Mouse (Mus musculus) gastrocnemius, postnatal 25 days (tissue): ENCODE measurements around the gene Hoxc12. TPM values are rescaled to one million over a fixed set of nuclear protein-coding genes. Genes with fewer than 3 reads are reported as not detected.

Experiments
- DNase-seq: peaks from one replicate; pipeline ENCODE4 v3.0.0; 2022
- total RNA-seq, 2 experiments: library from RNA; stranded (reverse); gene quantifications; 1 replicate in 1 of 2; 2 replicates in 1 of 2; pipeline ENCODE4 v1.2.3; 2021

Gene Hoxc12
- total RNA-seq, 2 experiments from 2014 or later = not detected

- DNase-seq = no peak
These were observed 28.7 kb downstream of the Hoxc12 start for GRCm38 (mm10) chr15:102965003-102965891.

GRCm38 (mm10) chr15:102965892-102966775 is 29.6 kb downstream of the Hoxc12 start:
- DNase-seq = peak; percentile 92

- peak; percentile 43 for DNase-seq
These were observed 30.3 kb downstream of the Hoxc12 start, which contains the start of gene Hoxc10 for GRCm38 (mm10) chr15:102966776-102967311. Gene Hoxc10, plus strand, starts transcription at chr15:102966796.

- no peak for DNase-seq
These were observed 30.7 kb downstream of the Hoxc12 start, which contains the start of gene Hoxc5 for GRCm38 (mm10) chr15:102967312-102967510. Gene Hoxc5, plus strand, starts transcription at chr15:102967443.

GRCm38 (mm10) chr15:102967511-102968397 is 31.2 kb downstream of the Hoxc12 start:
- no peak for DNase-seq

GRCm38 (mm10) chr15:102969296-102969695 is 32.7 kb downstream of the Hoxc12 start:
- DNase-seq = no peak

GRCm38 (mm10) chr15:102970740-102971139 is 34.2 kb downstream of the Hoxc12 start:
- DNase-seq = no peak

- peak; percentile 4 for DNase-seq
These were observed 35.7 kb downstream of the Hoxc12 start for GRCm38 (mm10) chr15:102972254-102972653.

GRCm38 (mm10) chr15:102972753-102973152 is 36.2 kb downstream of the Hoxc12 start:
- DNase-seq = peak; percentile 14

GRCm38 (mm10) chr15:102975034-102975433 is 38.5 kb downstream of the Hoxc12 start:
- DNase-seq = no peak

- no peak for DNase-seq
These were observed 39.1 kb downstream of the Hoxc12 start for GRCm38 (mm10) chr15:102975688-102976111.

GRCm38 (mm10) chr15:102976171-102976570 is 39.6 kb downstream of the Hoxc12 start, which contains the start of gene Hoxc9:
Gene Hoxc9, plus strand, starts transcription at chr15:102976439.
- peak; percentile 41 for DNase-seq

GRCm38 (mm10) chr15:102976631-102977422 is 40.3 kb downstream of the Hoxc12 start:
- DNase-seq = peak; percentile 44

GRCm38 (mm10) chr15:102977423-102977974 is 40.9 kb downstream of the Hoxc12 start:
- DNase-seq = no peak

GRCm38 (mm10) chr15:102978615-102979515 is 42.3 kb downstream of the Hoxc12 start:
- peak; percentile 4 for DNase-seq

- DNase-seq = no peak
These were observed 43.4 kb downstream of the Hoxc12 start for GRCm38 (mm10) chr15:102979936-102980335.

- DNase-seq = no peak
These were observed 43.8 kb downstream of the Hoxc12 start for GRCm38 (mm10) chr15:102980352-102980751.

- DNase-seq = no peak
These were observed 44.4 kb downstream of the Hoxc12 start for GRCm38 (mm10) chr15:102980912-102981311.
